Mouse (Mus musculus): ENCODE measurements around the gene Sec23b. TPM values are rescaled to one million over a fixed set of nuclear protein-coding genes. Genes with fewer than 3 reads are reported as not detected.

Sec23b gene
- total and polyA plus RNA-seq, 2 experiments = 47.6 to 49.7 TPM

- under 1% methylated on average over 25 of the region's 25 CpGs for whole genome bisulfite sequencing
- H3K4me3 ChIP-seq (ENCODE audit: insufficient read depth, low read depth, low read length) = peak overlapping the region; percentile 77
- peak overlapping the region; percentile 73 for H3K9ac ChIP-seq (ENCODE audit: low read depth, low read length)
- peak overlapping the region; percentile 84 for H3K27ac ChIP-seq (replicated peaks; ENCODE audit: insufficient read depth, low read depth, low read length)
- TF ChIP-seq CTCF (IDR thresholded peaks at IDR 0.05; ENCODE audit: low read depth, low read length) (no peak), POLR2A (IDR thresholded peaks at IDR 0.05; ENCODE audit: extremely low read depth, insufficient read depth, low read length) (no peak)
- no peaks in the 10 kb centered on the region for H3K27me3 ChIP-seq (ENCODE audit: control insufficient read depth, insufficient read depth, low read length)
- peaks cover 3% of the 10 kb centered on the region; the same call in 1 of the 2 replicates for H3K79me2 ChIP-seq (ENCODE audit: control insufficient read depth, insufficient read depth, low read length)
- H3K4me1 ChIP-seq (ENCODE audit: control insufficient read depth, insufficient read depth, low read length) = peaks cover 2% of the 10 kb centered on the region; the same call in 1 of the 2 replicates
- H3K36me3 ChIP-seq (ENCODE audit: control insufficient read depth, insufficient read depth, low read length) = peaks cover 12% of the 10 kb centered on the region
- no peak for DNase-seq (ENCODE audit: extremely low read depth, low read depth, low spot score)
These were observed 28.2 kb upstream of the Sec23b start for GRCm38 (mm10) chr2:144527821-144528174.

- H3K27me3 ChIP-seq (ENCODE audit: control insufficient read depth, insufficient read depth, low read length) = no peaks in the 10 kb centered on the region
- H3K4me1 ChIP-seq (ENCODE audit: control insufficient read depth, insufficient read depth, low read length) = no peaks in the 10 kb centered on the region
- H3K9ac ChIP-seq (ENCODE audit: low read depth, low read length) = no peak overlapping the region
- H3K27ac ChIP-seq (replicated peaks; ENCODE audit: insufficient read depth, low read depth, low read length) = no peak overlapping the region
- no peak overlapping the region for H3K4me3 ChIP-seq (ENCODE audit: insufficient read depth, low read depth, low read length)
- peaks cover 76% of the 10 kb centered on the region for H3K36me3 ChIP-seq (ENCODE audit: control insufficient read depth, insufficient read depth, low read length)
- WGBS = 96% methylated on average over 7 of the region's 7 CpGs
- no peaks in the 10 kb centered on the region; the same call in 1 of the 2 replicates for H3K79me2 ChIP-seq (ENCODE audit: control insufficient read depth, insufficient read depth, low read length)
- TF ChIP-seq CTCF (IDR thresholded peaks at IDR 0.05; ENCODE audit: low read depth, low read length) (no peak), POLR2A (IDR thresholded peaks at IDR 0.05; ENCODE audit: extremely low read depth, insufficient read depth, low read length) (no peak)
- DNase-seq (ENCODE audit: extremely low read depth, low read depth, low spot score) = no peak
These were observed 18.9 kb upstream of the Sec23b start for GRCm38 (mm10) chr2:144537123-144537522.

- TF ChIP-seq CTCF (IDR thresholded peaks at IDR 0.05; ENCODE audit: low read depth, low read length) (no peak), POLR2A (IDR thresholded peaks at IDR 0.05; ENCODE audit: extremely low read depth, insufficient read depth, low read length) (no peak)
- peaks cover 55% of the 10 kb centered on the region for H3K36me3 ChIP-seq (ENCODE audit: control insufficient read depth, insufficient read depth, low read length)
- DNase-seq (ENCODE audit: extremely low read depth, low read depth, low spot score) = no peak
These were observed 14.8 kb upstream of the Sec23b start for GRCm38 (mm10) chr2:144541246-144541645.

GRCm38 (mm10) chr2:144543670-144544069 lies 12.4 kb upstream of the Sec23b start:
- whole genome bisulfite sequencing = 71% methylated on average over 6 of the region's 6 CpGs
- peak overlapping the region; percentile 69; the same call in 1 of the 2 replicates for H3K27ac ChIP-seq (replicated peaks; ENCODE audit: insufficient read depth, low read depth, low read length)
- no peak overlapping the region for H3K4me3 ChIP-seq (ENCODE audit: insufficient read depth, low read depth, low read length)
- H3K36me3 ChIP-seq (ENCODE audit: control insufficient read depth, insufficient read depth, low read length) = peaks cover 42% of the 10 kb centered on the region
- peaks cover 6% of the 10 kb centered on the region for H3K4me1 ChIP-seq (ENCODE audit: control insufficient read depth, insufficient read depth, low read length)
- TF ChIP-seq POLR2A (IDR thresholded peaks at IDR 0.05; ENCODE audit: extremely low read depth, insufficient read depth, low read length) (no peak), CTCF (IDR thresholded peaks at IDR 0.05; ENCODE audit: low read depth, low read length) (no peak)
- H3K9ac ChIP-seq (ENCODE audit: low read depth, low read length) = peak overlapping the region; percentile 35; the same call in 1 of the 2 replicates
- H3K27me3 ChIP-seq (ENCODE audit: control insufficient read depth, insufficient read depth, low read length) = no peaks in the 10 kb centered on the region
- DNase-seq (ENCODE audit: extremely low read depth, low read depth, low spot score) = peak; percentile 25
- H3K79me2 ChIP-seq (ENCODE audit: control insufficient read depth, insufficient read depth, low read length) = no peaks in the 10 kb centered on the region

More at GRCm38 (mm10) chr2:144541246-144541645, 14.8 kb upstream of the Sec23b start:
- Histone ChIP-seq H3K4me1 (ENCODE audit: control insufficient read depth, insufficient read depth, low read length) (peaks cover 6% of the 10 kb centered on the region), H3K4me3 (ENCODE audit: insufficient read depth, low read depth, low read length) (no peak overlapping the region), H3K27me3 (ENCODE audit: control insufficient read depth, insufficient read depth, low read length) (no peaks in the 10 kb centered on the region), H3K27ac (replicated peaks; ENCODE audit: insufficient read depth, low read depth, low read length) (no peak overlapping the region), H3K9ac (ENCODE audit: low read depth, low read length) (no peak overlapping the region), H3K79me2 (ENCODE audit: control insufficient read depth, insufficient read depth, low read length) (no peaks in the 10 kb centered on the region)
- WGBS = 90% methylated on average over 4 of the region's 4 CpGs

GRCm38 (mm10) chr2:144544630-144545029 lies 11.4 kb upstream of the Sec23b start:
- WGBS = 61% methylated on average over 6 of the region's 6 CpGs
- no peak for TF ChIP-seq CTCF (IDR thresholded peaks at IDR 0.05; ENCODE audit: low read depth, low read length)
- TF ChIP-seq POLR2A (IDR thresholded peaks at IDR 0.05; ENCODE audit: extremely low read depth, insufficient read depth, low read length) = no peak
- DNase-seq (ENCODE audit: extremely low read depth, low read depth, low spot score) = no peak

GRCm38 (mm10) chr2:144545061-144545460 lies 11.0 kb upstream of the Sec23b start:
- Histone ChIP-seq H3K9ac (ENCODE audit: low read depth, low read length) (no peak overlapping the region), H3K27me3 (ENCODE audit: control insufficient read depth, insufficient read depth, low read length) (no peaks in the 10 kb centered on the region), H3K79me2 (ENCODE audit: control insufficient read depth, insufficient read depth, low read length) (no peaks in the 10 kb centered on the region), H3K4me1 (ENCODE audit: control insufficient read depth, insufficient read depth, low read length) (peaks cover 7% of the 10 kb centered on the region), H3K27ac (replicated peaks; ENCODE audit: insufficient read depth, low read depth, low read length) (no peak overlapping the region), H3K36me3 (ENCODE audit: control insufficient read depth, insufficient read depth, low read length) (peaks cover 32% of the 10 kb centered on the region), H3K4me3 (ENCODE audit: insufficient read depth, low read depth, low read length) (no peak overlapping the region)
- TF ChIP-seq POLR2A (IDR thresholded peaks at IDR 0.05; ENCODE audit: extremely low read depth, insufficient read depth, low read length) (no peak), CTCF (IDR thresholded peaks at IDR 0.05; ENCODE audit: low read depth, low read length) (no peak)
- 56% methylated on average over 2 of the region's 2 CpGs for WGBS
- no peak for DNase-seq (ENCODE audit: extremely low read depth, low read depth, low spot score)

More at GRCm38 (mm10) chr2:144544630-144545029, 11.4 kb upstream of the Sec23b start:
- Histone ChIP-seq H3K27ac (replicated peaks; ENCODE audit: insufficient read depth, low read depth, low read length) (no peak overlapping the region), H3K36me3 (ENCODE audit: control insufficient read depth, insufficient read depth, low read length) (peaks cover 36% of the 10 kb centered on the region), H3K27me3 (ENCODE audit: control insufficient read depth, insufficient read depth, low read length) (no peaks in the 10 kb centered on the region), H3K9ac (ENCODE audit: low read depth, low read length) (no peak overlapping the region), H3K4me1 (ENCODE audit: control insufficient read depth, insufficient read depth, low read length) (peaks cover 6% of the 10 kb centered on the region), H3K4me3 (ENCODE audit: insufficient read depth, low read depth, low read length) (no peak overlapping the region), H3K79me2 (ENCODE audit: control insufficient read depth, insufficient read depth, low read length) (no peaks in the 10 kb centered on the region)

Data from liver, adult 2 months (tissue).